Mouse (Mus musculus) testis, adult 2 months (tissue): ENCODE data around the gene Filip1.

ENCODE experiments used
- CTCF ChIP-seq: fragments of 200-500 bp; IDR thresholded peaks from 2 replicates; pipeline ENCODE4 v1.5.1; 2012; ENCODE audit warnings: low read depth, mild to moderate bottlenecking, inconsistent platforms, low read length, moderate library complexity; ENCODE audit not compliant: control insufficient read depth, insufficient read depth, insufficient replicate concordance
- POLR2A ChIP-seq: fragments of 200-500 bp; IDR thresholded peaks from 2 replicates; pipeline ENCODE4 v1.6.1; 2012; ENCODE audit warnings: low read depth, mild to moderate bottlenecking, inconsistent platforms, low read length, moderate library complexity; ENCODE audit not compliant: control insufficient read depth

DNA sequence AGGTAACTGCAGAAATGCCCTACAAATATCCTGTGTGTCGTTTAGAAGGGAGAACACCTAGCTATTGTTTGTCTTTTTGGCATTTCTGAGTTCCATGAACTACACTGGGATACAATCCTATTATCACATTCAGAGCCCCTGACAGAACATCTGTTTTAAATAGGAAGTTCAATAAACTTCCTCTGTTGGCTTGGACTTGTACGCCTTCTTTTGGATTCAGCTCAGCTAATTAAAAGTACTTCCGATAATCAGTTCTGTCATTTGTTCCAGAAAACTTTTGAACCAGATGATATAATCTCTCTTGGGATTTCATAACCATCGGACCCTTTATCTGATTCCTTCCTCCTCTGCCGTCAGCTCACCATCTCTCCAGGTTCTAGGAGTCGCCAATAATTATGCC lies 203.2 kb downstream of the Filip1 start:
- TF ChIP-seq CTCF (no peak), POLR2A (no peak)
